Mouse (Mus musculus) right cerebral cortex, adult 18-20 months (tissue): ENCODE results near the gene Rock2.

Source experiments
- DNase-seq: peaks from one replicate; pipeline ENCODE4 v3.0.0; 2022; ENCODE audit warnings: mixed read lengths

Gene Rock2

DNA sequence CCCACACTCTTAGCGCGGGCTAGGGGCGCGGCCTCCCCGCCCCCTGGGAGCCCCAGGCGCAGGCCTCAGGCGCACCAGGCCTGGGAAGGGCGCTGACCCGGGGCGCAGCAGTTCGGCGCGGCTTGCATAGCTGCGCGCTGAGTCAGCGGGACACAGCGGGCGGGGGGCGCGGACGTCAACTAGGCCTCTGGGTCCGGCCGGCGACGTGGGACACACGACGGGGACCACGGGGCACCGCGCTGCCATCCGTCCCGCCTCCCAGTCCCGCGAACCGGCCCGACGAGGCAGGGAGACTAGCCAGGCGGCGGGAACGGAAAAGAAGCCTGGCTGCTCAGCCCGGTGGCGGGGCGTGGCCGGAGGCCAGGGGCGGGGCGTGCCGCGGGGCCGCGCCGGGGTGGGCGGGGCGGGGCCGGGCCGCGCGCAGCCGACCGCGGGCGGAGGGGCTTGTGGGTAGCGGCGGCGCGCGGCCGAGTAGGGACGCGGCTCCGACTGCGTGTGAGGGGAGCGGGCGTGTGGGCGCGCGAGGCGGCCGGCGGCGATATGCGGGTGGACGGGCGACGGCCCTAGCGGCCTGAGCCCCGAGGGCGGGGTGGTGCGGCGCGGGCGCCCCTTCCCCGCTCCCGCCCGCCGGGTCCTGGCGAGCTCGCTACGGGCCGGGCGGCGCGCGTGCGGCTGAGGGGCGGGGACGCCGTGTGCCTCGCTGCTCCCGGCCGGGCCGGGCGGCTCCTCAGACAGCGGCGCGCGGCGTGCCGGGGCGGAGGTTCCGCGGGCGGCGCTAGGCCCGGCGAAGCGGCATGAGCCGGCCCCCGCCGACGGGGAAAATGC lies at the start of gene Rock2:
Gene Rock2 (plus strand): TSS at position 500 of the 825 bp plus-strand sequence.
- DNase-seq, result peak; percentile 88

DNA sequence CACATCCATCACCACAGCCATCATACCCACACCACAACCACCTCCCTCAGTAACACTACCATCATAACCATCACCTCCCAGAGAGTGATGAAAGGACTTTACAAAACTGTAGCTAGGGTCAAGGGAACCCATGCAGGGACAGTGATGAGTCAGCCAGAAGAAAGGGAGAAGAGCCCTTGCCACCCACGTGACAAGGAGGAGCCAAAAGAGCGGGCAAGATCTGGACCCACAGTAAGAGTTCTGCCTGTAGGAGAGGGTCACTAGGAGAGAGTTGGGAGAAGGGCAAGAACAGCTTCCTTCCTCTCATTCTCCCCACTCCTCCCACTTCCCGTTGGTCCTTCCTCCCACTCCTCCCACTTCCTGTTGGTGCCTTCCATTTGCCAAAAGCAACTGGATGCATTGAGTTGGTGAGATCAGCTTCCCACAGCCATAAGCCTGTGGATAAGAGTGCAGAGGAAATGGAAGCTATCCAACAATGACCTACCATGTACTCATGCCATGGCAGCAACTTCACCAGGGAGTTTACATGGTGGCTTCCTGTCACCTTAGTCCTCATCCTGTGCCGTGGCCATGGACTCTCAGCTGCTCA lies 47.4 kb upstream of the Rock2 start:
- DNase-seq, result no peak

DNA sequence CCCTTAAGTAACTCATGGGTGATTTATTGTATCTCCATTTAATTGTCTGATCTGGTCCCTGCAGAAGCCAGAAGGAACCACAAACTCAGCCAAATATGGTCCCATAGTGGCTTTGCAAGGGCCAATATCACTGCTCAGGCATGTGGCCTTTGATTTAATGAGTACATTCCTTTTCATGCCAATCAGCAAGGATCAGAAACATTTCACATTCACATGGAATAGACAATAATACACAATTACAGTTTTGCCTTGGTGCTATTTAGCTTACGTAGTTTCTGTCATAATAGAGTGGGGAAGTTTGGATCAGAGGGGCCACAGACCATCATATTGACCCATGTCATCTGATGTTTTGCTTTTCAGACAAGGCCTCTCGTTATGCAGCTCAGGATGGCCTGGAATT lies 46.2 kb upstream of the Rock2 start:
- no peak for DNase-seq

DNA sequence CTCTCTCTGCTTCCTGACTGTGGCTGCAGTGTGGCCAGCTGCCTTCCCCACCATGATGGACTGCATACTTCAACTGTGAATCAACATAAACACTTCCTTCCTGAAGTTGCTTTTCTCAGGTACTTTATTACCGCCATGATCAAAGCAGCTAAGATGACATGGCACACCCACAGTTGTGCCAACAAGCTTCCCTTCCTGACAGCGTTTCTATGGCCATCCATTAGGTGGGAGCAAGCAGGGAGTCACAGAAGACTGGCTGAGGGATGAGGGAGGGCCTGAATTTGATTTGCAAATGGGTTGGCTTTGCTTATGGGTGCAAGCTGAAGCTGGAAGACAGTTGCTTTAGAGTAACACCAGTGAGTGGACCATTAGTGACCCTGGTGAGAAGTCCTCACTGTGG lies 44.9 kb upstream of the Rock2 start:
- no peak for DNase-seq

DNA sequence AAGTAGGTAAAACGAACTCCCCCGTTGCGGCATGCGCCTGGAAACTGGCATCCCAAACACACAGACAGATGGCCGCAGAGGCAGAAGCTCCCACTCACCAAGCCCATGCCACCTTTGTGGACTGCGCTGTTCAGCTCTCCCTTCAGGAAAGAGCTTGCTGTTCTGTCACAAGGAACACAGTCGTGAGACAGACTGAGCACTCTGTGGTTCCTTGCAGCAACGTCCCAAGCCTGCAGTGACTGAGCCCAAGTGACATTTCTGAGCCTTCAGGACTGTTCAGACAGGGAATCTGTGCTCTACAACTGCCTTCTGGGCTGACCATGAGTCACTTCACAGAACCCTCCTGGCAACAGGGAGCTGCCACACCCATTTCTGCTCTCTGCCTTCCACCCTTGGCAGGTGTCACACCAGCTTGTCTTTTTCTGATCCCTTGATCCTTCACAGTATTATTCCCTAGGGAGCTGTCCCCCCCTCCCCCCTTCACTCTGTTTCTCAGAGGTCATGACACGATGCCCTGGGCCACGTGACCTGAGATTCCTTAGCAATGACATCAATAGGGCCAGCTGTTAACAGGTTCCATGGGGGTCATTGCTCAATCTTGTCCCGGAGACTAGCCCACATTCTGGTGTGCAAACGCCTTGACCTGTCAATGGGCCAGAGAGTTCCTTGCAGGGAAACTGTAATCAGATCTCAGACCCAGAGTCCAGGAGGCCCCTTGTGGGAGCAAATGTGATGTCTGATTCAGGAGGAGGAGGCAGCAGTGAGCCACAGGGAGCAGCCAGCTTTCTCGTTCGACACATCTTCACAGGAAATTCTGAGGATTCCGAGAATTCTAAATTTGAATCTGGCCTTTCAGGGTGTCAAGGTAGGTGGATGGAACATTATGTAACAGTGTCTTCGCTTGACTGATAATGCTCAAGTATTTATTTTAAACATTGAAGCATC lies 44.0 kb upstream of the Rock2 start:
- peak; percentile 84 for DNase-seq

DNA sequence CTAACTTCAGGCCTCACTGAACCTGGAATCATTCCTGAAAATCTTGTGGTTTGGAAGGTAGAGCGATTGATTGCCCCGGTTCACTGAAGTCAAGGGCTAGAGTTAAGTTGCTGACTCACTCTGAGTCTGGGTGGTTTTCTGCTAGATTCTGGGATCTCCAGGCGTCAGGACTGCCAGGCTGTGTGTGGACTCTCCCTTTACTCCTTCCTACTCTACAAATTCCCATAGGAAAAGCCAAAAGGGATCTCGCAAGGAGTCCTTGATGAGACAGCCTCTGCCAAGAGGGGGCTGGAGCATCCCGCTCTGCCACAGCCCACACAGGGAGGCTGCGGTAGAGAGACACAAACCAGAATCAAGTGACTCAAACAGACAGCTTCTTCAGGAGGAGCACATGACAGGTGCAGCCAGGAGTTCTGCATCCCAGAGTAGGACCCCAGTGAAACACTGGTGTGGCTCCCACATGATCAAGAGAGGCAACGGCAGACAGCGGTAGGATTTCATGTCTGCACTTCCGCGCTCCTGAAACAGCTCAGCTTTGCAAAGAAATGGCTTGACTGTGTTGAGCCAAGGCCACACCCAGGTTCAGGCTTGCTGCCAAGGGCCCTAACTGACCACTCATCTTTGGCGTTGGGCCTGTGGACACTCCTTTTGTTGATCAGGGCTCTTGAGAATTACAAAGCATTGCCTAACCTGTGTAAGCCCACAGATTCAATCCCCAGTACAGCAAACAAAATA lies 41.1 kb upstream of the Rock2 start:
- DNase-seq, result peak; percentile 78

DNA sequence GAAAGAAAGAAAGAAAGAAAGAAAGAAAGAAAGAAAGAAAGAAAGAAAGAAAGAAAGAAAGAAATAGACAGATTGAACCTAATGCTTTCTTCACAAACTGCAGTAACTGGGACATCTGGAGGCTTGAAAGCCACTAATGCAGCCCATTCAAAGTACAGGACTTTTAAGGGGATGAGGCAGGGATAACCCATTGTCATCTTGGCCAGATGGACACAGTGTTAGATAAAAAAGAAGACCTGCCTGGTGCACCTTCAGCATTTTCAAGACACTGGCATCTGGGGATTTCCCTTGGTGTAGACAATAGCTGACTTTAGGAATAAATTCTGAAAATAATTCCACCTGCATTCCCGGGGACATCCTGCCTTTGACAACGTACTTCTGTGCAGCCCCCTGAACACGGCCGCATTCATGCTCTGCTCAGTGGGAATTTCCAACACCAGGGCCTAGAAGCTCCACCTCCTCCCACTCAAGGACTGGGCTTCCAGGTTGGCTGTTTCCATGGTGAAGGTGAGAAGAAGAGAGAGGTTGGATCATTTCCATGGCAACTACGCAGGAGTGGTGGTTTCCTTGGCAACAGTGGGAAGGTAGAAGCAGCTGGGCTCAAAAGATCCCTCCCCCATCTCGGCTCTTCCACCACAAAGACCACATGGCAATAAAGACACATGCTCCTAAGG lies 38.9 kb upstream of the Rock2 start:
- peak; percentile 91 for DNase-seq

DNA sequence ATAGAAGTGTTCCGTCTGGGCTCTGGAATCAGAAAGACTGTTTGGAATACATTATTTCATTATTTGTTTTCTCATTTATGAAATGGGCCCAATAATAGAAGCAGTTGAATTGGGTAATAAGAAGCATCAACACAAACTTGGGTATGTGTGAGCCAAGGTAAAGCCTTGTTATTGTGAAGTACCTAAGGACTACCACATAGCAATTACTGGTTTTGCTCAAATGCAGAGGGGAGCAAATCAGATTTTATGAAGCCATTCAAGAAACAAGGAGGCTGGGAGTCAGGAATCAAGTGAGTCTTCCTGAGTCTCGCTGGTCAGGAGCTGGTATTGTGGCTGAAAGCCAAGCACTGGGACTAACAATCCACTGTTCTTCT lies 38.4 kb upstream of the Rock2 start:
- no peak for DNase-seq

DNA sequence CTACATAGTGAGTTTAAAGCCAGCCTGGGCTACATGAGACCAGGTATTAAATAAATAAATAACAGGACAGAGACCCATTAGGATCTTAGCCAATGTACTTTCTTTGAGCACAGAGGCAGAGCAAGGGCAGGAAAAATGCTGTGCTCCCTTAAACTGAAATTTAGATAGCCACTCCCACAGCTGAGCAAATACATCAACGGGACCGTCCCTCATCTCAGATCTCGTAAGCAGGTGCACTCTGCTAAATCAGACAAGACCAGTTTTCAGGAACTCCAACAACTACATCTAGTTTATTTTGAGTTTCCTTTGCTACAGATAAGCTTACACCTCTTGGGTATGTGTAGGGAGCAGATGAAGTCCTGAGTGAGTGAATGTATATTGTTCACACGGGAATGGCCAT lies 36.6 kb upstream of the Rock2 start:
- DNase-seq, result no peak

DNA sequence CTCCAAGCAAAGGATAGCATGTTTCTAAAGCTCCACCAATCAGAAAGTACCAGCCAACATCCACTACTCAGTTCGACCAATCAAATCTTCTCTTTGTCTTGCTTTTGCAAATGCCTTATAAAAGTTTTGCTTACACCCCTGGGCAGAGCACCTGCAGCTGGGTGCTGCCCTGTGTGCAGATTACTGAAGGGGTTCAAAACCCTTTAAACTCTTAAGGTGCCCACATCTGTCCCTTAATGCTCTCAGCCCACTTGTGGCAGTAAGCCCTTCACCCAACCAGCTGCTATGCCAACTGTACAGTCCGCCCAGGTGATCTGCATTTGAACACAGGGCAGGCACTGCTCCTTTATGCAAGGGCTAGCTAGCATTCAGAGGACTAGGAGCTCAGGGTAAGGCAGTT lies 34.9 kb upstream of the Rock2 start:
- DNase-seq, result no peak

DNA sequence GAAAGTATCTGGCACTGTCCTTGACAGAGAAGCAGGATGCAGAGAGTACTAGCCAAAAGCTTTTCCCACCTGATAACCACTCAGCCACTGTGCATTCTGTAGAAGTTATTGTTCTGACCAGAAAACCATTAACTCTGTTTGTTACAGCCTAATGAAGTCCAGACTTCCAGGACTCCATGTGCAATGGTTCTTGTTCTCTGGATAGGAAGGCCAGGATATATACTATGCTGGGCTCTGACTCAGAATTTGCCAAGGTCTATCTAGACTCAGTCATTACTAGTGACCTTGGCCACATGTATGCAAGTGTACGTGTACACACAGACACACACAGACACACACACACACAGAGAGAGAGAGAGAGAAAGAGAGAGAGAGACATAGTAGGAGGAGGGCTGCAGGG lies 34.2 kb upstream of the Rock2 start:
- DNase-seq, result no peak

DNA sequence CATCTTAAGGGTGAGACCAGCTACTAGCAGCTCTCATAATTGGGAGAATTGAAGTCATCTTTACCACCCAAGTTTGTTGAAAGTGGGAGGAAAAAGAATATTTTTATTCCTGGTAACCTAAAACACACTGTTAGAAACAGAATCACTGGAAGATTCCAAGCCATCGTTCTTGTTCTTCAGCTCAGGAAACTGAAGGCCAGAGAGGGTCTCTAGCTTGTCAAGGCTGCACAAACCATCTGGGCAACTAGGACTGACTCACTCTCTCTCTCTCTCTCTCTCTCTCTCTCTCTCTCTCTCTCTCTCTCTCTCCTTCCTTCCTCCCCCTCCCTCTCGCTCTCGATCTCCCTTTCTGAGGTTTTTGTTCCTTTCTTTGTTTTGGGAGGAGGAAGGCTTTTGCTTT lies 33.7 kb upstream of the Rock2 start:
- no peak for DNase-seq

DNA sequence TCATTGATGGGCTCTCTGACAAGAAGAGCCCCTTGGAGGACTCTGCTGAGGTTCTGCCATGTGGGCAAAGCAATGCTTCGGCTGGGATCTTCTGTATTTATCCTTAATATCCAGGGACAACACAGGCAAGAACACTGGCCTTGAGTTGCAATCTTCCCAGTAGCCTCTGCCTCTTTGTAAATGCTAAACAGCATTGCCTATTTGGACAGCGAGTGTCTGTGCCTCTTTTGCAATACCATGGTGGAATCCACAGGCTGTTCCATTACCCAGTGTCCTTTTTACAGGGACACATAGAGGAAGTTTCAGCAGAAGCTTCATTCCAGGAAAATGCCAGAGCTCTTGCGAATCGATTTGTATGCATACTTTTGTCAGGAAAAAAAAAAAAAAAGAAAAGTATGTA lies 30.2 kb upstream of the Rock2 start:
- DNase-seq, result no peak

DNA sequence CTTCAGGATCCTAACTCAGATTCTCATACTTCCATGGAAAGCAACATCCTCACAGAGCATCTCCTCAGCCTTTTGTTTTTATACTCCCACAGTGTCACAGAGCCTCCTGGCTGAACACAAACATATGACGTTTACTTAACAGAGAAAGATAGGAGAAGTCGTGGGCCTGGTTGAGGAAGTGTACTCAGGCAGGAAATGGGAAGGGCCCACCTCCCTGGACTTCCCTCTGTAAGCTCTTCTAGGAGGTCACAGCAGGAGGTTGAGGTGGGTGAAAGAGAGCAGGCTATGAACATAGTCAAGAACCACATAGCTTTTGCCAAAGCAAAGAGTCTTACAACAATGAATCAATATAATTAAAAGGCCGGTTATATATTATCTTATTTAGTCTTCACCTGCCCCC lies 28.8 kb upstream of the Rock2 start:
- no peak for DNase-seq

DNA sequence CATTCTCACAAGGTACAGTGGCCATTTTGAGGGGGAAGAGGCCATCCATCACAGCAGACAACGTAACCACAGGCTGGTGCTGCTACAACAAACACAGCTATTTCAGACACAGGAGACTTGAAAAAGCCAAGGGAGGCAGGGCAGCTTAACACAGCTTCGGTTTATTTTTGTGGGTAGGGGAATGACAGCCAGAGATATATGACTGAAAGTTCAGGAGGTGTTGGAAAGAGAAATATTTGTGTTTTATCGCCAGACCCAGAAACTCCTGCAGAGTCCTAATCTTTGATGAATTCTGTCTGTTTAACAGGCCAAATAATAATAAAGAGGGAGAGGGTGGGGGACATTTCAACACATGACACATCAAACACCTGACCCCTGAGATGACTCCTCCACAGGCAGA lies 28.2 kb upstream of the Rock2 start:
- no peak for DNase-seq

DNA sequence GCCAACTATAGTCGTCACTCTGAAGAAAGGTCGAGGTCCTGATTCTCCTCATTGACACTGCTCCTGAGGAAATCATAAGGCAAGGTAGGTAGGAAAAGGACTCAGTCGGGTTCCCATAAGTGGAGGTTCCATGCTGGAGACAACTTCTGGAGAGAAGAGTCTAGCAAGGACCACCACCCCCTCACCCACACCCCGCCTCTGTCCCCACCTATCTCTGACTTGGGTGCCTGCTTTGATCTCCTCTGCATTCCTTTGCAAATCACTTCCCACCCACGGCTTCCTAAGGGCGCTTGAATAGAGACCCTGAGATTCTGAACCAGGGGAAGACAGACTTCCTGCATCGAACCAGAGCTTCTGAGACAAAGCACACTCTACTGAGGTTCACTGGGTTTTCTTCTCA lies 27.4 kb upstream of the Rock2 start:
- no peak for DNase-seq

DNA sequence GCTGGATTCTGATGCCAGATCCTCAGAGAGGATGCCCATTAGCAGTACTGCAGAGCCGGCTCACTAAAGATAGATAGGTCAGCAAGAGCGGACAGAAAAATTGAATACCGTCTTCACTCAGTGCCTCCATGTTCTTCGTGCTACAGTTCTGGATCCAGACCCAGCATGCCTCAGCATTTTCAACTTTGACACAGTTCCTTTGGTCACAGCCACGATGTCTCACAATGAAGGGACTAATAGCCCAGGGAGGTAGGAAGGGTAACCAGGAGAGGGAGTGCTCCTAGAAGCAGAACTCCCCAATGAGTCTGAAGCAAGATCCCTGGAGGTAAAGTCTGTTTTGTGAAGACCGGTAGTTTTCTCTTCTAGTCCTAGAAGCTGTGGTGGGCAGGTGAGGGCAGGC lies 26.1 kb upstream of the Rock2 start:
- no peak for DNase-seq

DNA sequence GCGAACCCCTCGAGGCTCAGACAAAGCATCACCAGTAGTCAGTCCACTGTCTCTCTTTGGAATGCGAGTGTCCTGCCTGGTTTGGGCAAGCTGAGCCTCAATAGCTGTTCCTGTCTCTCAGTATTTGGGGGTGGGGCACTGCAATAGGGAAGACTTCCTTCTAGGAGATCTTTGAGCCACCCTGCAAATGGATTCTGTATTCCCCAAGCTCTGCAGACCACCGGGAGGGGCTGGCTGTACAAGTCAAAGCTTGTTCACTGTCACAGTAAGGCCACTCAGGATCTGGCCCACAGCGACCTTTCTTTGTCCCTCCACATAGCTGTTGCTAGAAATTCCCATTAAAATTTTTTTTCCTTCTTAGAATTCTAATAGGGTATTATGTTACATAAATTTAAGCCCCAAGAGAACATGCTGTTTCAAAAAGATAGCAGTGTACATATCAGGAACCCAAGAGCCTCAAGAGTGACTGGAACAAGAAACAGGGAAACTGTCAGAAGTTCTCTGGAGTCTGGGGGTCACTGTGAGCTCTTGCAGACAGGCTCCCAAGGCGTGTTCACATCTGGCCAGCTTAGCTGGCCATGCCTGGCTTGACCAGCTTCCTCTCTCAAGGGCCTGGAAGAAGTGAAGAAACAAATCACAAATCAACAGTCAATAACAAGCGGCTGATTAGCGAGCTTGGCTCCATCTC lies 25.5 kb upstream of the Rock2 start:
- DNase-seq, result no peak

DNA sequence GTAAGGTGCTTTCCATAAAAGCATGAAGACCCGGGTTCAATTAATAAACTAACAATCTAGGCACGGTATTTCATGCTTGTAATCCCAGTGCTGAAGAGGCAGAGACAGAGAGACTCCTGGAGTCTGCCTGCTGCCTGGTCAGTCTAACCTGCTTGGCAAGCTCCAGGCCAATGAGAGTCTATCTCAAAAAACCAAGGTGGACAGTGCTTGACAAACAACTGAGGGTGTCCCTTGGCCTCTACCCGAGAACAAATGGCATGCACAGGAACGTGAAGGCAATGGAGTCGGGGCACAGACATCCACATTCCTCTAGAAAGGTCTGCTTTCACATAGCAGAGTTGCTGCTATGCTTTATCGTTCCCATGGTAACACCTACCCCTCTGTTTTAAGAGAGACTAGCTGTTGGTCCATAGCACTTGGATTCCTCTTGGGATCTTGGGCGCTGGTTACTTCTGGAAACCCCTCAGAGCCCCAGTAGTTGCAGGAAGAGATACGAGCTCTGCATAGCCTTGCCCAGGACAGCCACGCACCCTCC lies 24.8 kb upstream of the Rock2 start:
- DNase-seq, result no peak

DNA sequence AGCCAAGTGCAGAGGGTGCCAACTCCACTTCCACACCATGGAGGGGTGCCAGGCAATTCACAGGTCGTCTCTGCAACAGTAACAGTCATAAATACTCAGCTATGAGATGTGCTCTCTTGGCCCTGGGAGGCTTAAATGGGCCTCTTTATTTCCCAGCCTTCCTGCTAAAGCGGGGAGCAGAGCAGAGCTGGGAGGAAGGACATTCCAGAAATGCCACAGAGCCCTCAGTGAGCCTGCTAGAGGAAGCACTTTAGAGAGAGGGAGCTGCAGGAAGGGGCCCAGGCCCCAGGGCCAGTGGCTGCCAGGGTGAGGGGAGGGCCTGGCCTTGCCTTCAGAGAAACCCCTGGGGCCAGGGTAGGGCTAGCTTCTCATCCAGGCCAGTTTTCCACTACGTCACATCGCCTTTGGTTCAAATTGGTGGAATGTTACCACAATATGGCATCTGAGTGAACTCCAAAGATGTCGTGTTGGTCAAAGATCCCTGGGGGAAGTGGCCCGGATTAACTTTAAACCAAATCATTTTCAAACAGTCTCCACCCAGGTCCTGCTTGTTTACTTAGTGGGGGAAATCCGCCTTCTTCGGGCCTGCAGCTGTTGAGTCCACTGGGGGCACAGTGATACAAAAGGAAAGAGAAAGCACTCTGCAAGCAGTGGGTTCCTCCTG lies 24.2 kb upstream of the Rock2 start:
- no peak for DNase-seq

DNA sequence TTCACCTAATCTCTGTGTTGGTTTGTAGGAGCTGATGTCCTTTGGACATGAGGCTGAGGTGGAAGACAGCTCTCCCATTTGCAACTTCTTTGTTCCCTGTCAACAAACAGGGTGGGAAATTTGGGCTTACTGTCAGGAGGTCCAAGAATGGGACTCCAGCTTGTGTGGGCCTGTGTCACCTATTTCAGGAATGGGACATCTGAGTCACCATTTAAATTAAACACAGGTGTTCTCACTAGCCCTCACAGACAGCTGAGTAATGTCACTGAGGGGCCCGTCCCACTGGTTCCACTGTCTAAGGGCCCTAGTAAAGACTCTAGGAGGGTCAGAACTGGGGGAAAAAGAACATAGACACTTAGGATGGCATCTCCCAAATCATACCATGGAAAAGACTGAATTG lies 22.7 kb upstream of the Rock2 start:
- DNase-seq, result no peak
